Mouse (Mus musculus) embryonic stem cell, embryonic (primary cell): ENCODE data around the gene Heatr6.

Experiments used
- CTCF ChIA-PET, 4 experiments: fragments of 300-600 bp in 2 of 4; fragments of 350-600 bp in 2 of 4; sonication (Branson Sonifier 250); formaldehyde crosslinking; loops; one replicate each; lab custom pipeline; 2022; ENCODE audit warnings: inconsistent platforms in 2 of 4; lab: Charles Lee
- POLR2A ChIA-PET, 4 experiments: fragments of 300-600 bp in 2 of 4; fragments of 350-600 bp in 2 of 4; sonication (Branson Sonifier 250); formaldehyde crosslinking; loops; one replicate each; lab custom pipeline; 2022; ENCODE audit warnings: antibody characterized with exemption in 4 of 4, inconsistent platforms in 1 of 4; lab: Charles Lee

Heatr6 gene

DNA sequence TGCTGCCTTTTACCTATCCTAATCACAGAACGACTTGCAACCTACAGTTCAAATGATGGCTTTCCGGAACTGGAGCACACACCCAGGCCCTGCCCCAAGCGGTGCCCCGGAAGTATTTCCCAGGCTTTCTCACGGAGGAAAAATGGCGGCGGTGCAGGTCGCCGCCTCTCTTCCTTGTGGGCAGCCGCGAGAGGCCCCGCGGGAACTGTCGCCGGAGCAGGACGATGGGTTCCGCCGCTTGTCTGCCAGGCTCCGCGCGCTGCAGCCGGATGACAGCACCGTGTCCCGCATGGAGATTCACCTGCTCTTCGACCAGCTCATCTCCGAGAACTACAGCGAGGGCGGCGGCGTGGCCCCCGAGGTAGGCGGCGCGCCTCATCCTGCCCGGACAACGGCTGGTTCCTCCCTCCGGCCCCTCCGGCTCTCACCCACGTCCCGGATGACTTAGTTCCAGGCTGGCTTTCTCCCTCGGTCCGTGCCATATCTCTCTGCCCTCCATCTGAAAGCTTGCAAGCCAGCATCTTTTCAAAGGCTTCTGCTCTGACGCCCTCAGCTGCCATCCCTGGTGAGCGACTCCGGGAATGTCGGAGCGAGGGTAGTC lies at the start of gene Heatr6:
Gene Heatr6 (plus strand): TSS at position 116 of the 601 bp plus-strand sequence.
- CTCF ChIA-PET: interaction anchor here in 1 of 4 experiments (0.8 to 0.9 kb wide), 2 partner anchors 22 to 308 kb away, joined by 3 to 5 read pairs; no protein-coding TSS in a partner anchor
- POLR2A ChIA-PET: interaction anchor here (0.5 to 3.0 kb wide), 38 partner anchors 9 to 1471 kb away, joined by 3 to 27 read pairs (median 4); partner anchors contain the start of genes Ddx52 (in 2 of the 4), Taf15 (in 2 of the 4) and Ap2b1 (in 1 of the 4)

DNA sequence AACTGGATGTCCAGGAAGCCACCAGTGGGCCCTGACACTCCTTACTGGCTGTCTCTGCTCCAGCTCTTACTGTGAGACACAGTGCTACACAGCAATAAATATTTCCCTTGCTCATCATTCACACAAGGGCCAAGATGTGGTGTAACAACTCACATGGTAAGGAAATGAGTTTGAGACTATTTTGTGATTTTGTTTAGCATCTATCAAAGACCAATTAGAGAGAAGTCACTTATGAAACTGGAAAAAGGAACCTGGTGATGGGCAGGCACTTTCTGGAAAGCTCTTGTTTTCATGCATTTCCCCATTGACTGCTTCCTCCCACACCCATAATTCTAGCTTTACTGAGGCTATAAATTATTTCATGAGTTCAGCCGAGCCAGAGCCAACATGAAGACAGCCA lies 49.8 kb upstream of the Heatr6 start, which contains the start of gene Wfdc17:
Gene Wfdc17 (plus strand): TSS at position 287 of the 400 bp plus-strand sequence.
- CTCF ChIA-PET: interaction anchor here in 1 of 4 experiments (0.8 to 1.2 kb wide), 2 partner anchors 9 to 17 kb away, joined by 4 read pairs; no protein-coding TSS in a partner anchor
- POLR2A ChIA-PET: interaction anchor here in 1 of 4 experiments (0.6 to 1.0 kb wide), 2 partner anchors 9 to 42 kb away, joined by 3 read pairs; no protein-coding TSS in a partner anchor

DNA sequence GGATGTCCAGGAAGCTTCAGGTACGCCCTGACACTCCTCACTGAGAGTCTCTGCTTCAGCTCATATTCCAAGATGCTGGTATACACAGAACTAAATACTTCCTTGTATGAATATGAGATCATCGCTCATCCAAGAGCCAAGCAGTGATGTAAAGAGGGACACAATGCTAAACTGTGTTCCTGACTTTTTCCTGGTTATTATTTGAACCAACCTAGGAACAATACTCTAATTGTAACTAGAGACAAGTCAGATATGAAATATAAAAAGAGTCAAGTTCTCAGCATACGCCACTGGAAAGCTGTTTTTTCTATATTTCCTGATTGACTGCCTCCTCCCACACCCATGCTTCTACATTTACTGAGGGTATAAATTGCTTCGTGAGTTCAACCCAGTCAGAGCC lies 44.8 kb upstream of the Heatr6 start, which contains the start of gene Wfdc18:
Gene Wfdc18 (plus strand): TSS at position 301 of the 400 bp plus-strand sequence.
- ChIA-PET POLR2A (no interaction called here), CTCF (no interaction called here)

DNA sequence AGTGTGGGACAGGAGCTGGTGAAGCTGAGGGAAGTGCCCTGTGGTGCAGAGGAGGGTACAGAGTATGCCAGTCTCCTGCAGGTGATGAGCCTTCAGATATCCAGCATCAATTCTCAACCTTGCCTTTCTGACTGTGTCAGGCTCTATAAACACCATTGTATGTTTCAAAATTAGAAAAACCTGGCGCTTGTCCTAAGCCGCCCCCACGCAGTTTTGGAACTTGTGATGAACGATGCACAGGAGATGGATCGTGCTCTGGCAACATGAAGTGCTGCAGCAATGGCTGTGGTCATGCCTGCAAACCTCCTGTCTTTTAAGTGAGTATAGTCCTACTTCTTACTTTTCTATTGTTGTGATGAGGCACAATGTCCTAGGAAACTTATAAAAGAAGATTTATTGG lies 43.8 kb upstream of the Heatr6 start:
- ChIA-PET CTCF (no interaction called here), POLR2A (no interaction called here)

DNA sequence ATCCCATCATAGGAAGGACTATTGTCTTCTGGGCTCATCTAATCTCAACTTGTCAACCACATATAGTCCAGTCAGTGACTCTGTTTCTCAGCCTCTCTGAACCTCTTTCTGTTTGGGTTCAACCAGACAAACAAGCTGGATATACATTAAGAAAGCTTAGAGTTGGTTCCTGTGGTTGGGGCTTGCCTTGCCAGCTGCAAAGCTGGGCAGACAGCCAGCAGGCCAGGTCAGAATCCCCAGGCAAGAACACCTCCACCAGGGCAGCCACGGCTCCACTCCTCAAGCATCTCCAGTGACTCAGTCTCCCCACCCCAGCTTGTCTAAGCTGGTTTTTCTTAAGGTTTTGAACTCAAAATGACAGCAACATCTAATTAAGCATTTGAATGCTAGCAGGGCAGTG lies 40.8 kb upstream of the Heatr6 start:
- CTCF ChIA-PET: no interaction called here
- POLR2A ChIA-PET: no interaction called here

DNA sequence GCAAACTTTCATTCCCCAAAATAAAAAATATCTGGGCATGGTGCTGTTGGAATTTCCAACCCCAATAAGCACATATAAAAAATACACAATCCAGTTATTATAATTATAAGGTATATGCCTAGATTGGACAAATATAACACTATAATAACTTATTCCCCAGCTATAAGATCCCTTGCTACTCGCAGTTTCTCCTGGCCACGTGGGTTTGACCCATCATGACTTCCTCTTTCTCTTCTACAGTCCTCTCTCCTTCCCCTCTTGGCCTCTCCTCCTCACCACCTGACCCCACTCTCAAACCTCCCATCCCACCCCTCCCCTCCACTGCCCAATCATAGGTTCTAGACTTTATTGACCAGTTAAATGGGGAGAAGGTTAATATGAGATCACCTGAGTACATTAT lies 39.6 kb upstream of the Heatr6 start:
- CTCF ChIA-PET: no interaction called here

DNA sequence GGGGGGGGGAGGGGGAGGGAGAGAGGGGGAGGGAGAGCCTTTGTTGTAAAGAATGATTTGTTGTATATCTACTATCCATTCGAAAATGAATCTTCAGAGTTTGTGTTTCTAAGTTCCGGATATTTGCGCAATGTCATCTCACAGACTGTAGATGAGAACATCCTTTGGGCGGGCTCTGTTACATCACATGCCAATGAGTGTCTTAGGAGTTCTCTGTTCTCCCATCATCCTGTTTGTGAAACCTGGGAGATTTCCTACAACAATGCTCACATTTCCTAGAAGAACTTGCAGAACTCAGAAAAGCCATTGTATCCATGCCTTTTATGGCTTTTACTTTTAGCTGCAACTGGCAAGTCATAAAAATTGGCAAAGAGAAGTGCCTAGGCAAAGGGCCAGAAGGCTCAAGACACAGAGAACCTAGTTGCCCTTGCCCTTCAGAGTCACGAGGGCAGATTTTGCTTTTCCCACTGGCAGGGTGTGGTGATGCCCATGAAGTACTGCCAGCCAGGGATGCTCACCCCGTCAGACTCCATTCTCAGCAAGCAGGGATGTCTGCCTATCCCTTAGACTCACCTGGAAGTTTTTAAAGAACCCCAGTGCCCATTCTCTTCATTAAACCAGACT lies 36.3 kb upstream of the Heatr6 start:
- ChIA-PET POLR2A (no interaction called here), CTCF (no interaction called here)

More for the DNA sequence above, 39.6 kb upstream of the Heatr6 start:
- POLR2A ChIA-PET: no interaction called here

DNA sequence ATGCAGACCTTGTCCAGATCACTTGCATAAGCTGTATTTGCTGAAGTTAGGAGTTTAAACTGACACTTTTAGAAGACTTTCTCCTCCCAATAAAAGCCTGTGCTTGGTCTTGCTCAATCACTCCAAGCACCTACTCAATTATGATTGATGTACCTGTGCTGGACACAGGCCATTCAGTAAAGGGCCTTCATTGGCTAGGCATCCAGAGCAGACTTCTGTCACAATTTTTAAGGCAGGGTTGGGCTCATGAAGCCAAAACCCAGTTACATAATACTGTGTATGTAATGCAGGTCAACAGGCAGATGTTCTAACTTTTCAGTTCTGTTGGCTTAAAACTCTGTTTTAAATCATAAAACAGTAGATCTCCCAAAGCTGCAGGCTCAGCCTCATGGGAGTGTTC lies 32.7 kb upstream of the Heatr6 start:
- CTCF ChIA-PET: interaction anchor here in 1 of 4 experiments (0.6 kb wide), 1 partner anchor 1256 kb away, joined by 3 read pairs; no protein-coding TSS in a partner anchor

DNA sequence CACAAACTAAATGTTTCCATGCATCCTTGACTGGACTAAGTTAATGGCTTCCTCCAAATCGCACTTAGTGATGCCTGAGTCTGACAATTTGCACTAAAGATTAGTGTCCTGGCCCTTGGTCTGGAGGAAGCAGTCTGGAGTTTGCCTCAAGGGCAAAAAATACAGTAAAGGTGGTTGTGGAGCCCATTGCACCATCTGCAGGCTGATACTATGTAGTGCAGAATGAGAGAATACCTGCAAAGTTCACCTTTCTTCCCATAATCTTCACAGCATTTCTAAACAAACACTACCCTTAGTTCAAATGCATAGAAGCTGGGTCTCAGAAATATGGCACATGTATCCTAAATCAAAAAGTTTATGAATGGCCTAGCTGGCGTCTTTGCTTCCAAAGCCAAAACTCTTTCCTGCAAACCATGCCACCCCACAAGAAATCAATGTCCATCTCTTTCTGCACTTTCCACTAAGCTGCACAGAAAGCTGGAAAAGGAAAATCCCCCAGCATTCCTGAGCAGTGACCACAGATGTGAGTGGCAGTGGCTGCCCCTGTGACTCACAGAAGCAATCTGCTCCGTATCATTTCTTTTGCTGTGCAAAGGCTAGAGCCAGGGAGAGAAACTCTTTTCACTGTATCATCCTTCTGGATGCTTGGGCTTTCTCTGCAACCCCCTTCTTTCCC lies 24.6 kb upstream of the Heatr6 start:
- CTCF ChIA-PET: interaction anchor here in 2 of 4 experiments (0.7 to 1.8 kb wide), 3 partner anchors 152 to 286 kb away, joined by 3 to 11 read pairs (median 5); no protein-coding TSS in a partner anchor
- POLR2A ChIA-PET: interaction anchor here in 1 of 4 experiments (0.7 kb wide), 1 partner anchor 172 kb away, joined by 3 read pairs; no protein-coding TSS in a partner anchor

More for the DNA sequence above, 32.7 kb upstream of the Heatr6 start:
- POLR2A ChIA-PET: interaction anchor here in 3 of 4 experiments (0.6 kb wide), 4 partner anchors 20 to 850 kb away, joined by 3 to 9 read pairs (median 4); no protein-coding TSS in a partner anchor

DNA sequence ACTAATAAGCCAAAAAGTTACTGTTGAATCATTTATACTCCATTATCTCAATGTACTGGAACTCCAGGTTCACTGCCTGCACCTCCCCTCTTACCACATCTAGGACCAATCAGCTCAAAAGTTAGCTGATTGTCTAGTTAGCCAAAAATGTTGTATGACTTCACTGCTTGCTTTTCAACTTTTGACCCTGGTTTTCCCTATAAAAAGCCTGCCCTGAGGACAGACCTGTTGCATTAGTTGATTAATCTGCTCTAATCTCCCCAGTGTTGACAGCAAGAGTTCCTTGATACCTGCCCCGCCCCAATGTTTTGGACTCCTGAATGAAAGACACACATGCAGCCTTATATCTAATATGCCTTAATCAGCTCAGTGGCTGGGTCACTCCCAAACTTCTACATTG lies 22.4 kb upstream of the Heatr6 start:
- ChIA-PET CTCF (no interaction called here), POLR2A (no interaction called here)

DNA sequence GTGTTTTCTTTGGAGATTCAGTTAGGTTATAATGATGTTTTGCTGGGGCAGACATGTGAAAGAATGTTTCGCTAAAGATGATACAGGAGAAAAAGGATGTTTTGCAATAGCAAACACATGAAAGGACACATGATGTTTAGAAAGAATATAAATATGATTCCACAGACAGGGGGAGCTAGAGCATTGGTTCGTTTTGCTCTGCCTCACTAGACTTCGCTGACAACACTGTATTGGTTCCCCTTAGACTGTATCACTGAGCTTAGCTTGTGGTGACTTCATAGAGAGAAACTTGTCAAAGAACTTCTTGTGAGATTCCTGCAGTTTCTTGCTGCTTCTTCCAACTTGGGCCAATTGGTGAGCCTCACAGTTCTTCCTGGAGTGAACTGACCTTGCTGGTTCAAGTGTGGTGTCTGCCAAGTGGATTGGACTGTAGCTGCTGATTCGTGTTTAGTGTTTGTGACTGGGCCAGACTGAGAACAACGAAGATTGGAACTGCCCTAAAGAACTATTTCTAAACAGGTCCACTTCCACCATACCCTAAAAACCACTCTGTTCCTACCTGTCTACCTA lies 20.3 kb upstream of the Heatr6 start:
- ChIA-PET POLR2A (no interaction called here), CTCF (interaction anchor here in 2 of 4 experiments (0.5 to 0.9 kb wide), 2 partner anchors 11 to 364 kb away, joined by 4 read pairs; no protein-coding TSS in a partner anchor)

DNA sequence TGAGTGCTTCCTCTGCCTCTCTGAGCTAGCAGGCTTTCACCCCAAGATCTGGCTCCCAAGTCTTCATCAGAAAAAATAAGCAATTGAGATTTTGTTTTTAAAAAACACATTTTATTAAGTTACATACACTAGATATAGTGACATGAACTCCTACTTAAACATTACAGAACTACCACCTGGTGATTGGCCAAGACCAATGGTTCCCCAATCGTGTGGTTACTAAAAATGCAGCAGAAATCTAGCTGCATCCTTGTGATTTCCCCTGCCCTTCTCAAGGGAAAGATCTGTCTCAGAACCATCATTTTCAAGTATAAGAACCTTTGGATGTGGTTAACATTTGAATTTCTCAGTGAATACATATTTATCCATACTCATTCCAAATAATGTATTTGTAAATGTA lies 19.3 kb upstream of the Heatr6 start:
- CTCF ChIA-PET: no interaction called here
- POLR2A ChIA-PET: no interaction called here

DNA sequence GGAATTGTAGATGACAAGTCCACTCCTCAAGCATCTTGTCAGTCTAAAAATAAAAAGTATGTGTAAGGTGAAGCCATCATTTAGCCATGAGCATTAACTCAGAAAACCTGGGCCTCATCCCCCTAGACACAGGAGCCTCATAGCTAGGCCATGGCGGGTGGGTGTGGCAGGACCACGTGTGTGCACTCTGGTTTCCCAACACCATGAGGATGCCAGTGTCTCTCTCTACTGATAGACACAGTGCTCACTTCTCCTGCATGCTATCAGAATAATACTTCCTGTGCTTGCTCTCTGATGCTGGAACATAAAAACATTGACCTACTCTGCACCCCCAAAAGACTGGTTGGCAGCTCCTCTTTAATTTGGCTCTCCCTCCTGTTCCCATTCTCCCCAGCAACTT lies 17.6 kb upstream of the Heatr6 start:
- CTCF ChIA-PET: no interaction called here

DNA sequence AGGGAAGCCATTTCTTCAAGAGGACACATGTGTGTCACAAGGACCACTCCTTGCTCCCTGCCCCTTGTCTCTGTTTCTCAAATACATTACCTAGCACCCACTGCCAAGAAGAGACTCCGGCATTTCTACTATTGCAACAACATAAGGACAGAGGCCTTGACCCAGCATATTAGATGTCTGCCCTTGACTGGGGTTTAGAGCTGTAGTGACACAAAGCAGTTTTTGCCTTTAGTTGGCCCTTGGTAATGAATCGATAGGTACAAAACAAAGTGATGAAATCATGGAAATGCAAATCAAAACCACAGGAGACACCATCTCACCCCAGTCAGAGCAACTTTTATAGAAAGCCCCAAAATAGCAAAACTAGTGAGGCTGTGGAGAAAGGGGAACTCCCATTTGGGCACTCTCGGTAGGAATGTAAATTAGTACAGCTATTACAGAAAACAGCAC lies 16.4 kb upstream of the Heatr6 start:
- CTCF ChIA-PET: no interaction called here

More for the DNA sequence above, 17.6 kb upstream of the Heatr6 start:
- POLR2A ChIA-PET: no interaction called here

DNA sequence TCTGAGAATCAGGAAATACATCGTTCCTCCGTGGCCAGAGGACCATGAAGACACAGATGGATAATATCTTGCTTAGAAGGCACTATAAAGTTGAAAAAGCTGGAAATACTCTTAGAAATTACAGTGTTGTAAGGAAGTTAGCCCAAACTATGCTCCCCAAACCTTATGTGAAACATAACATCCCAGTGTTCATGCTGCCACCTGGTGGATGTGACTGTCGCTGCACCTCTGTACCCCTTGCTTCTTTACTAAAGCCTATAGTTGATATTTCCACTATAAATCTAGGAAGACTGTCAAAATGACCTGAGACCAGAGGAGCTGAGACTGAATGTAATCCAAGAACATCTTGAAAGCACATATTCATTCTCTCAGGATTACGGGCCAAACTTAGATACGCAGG lies 14.3 kb upstream of the Heatr6 start:
- ChIA-PET CTCF (interaction anchor here in 2 of 4 experiments (0.7 to 1.2 kb wide), 2 partner anchors 204 to 297 kb away, joined by 3 read pairs; no protein-coding TSS in a partner anchor), POLR2A (interaction anchor here in 1 of 4 experiments (1.5 kb wide), 1 partner anchor 202 kb away, joined by 3 read pairs; no protein-coding TSS in a partner anchor)

More for the DNA sequence above, 16.4 kb upstream of the Heatr6 start:
- POLR2A ChIA-PET: interaction anchor here in 1 of 4 experiments (1.4 kb wide), 1 partner anchor 16 kb away, joined by 3 read pairs; the partner anchor contains the start of gene Heatr6

DNA sequence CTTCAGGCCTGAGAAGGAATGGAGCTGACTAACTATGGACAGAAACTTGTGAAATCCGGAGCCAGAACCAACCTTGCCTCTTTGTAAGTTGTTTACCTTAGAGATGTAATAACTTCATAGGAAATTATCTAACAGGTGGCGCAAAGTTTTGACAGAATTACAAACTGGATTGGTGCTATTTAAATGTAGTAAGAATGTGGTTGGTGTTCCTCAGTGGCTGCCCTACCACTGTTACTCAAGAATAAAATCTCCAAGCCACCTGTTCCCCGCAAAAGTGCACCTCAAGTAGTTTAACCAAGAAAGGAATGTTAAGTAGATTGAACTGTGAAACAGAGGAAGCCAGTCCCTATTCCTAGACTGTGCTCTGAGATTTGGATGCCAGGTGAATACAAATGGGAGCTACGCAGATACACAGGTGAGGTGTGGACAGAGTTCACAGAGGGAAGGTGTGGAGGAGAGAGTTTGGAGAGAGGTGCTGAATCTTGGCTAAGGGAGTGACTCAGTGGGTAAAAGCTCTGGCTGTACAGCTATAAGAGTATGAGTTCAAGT lies 13.0 kb upstream of the Heatr6 start:
- CTCF ChIA-PET: interaction anchor here in 2 of 4 experiments (1.0 to 1.3 kb wide), 2 partner anchors 184 kb away, joined by 3 read pairs; no protein-coding TSS in a partner anchor

DNA sequence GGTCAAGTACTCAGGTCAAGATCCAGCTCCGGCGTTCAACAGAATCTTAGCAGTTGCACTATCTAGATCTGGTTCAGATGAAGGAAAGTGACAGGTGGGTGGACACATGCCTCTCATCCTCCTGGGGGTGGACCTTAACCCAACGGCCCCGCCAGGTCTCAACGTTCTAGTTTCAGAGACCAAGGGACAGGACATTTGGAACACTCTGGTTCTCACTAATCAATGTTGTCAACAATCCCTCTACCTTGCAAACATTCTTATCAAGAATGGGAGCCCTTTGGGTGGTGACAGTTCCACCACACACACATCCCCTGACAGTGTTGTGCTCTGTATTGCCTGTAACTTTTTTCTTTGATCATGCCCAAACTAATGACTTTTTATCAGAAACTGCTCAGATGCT lies 11.7 kb upstream of the Heatr6 start:
- ChIA-PET CTCF (interaction anchor here in 1 of 4 experiments (1.8 kb wide), 1 partner anchor 186 kb away, joined by 6 read pairs; no protein-coding TSS in a partner anchor), POLR2A (interaction anchor here in 2 of 4 experiments (1.0 to 1.8 kb wide), 3 partner anchors 11 to 224 kb away, joined by 3 read pairs; partner anchors contain the start of gene Heatr6 (in 1 of the 2))

More for the DNA sequence above, 13.0 kb upstream of the Heatr6 start:
- POLR2A ChIA-PET: interaction anchor here in 1 of 4 experiments (1.0 to 1.8 kb wide), 3 partner anchors 173 to 223 kb away, joined by 3 to 4 read pairs (median 3); no protein-coding TSS in a partner anchor
